Mouse (Mus musculus) ovary, adult 18-20 months (tissue): ENCODE measurements around the gene Tek.
"Not testable (repeated sequence)": the region's sequence is repeated elsewhere in the genome, so short reads cannot be mapped to it uniquely, and the experiment has no call there.

Experiments used
- DNase-seq: peaks from one replicate; pipeline ENCODE4 v3.0.0; 2022; ENCODE audit warnings: low spot score, mixed read lengths

Gene Tek

DNA sequence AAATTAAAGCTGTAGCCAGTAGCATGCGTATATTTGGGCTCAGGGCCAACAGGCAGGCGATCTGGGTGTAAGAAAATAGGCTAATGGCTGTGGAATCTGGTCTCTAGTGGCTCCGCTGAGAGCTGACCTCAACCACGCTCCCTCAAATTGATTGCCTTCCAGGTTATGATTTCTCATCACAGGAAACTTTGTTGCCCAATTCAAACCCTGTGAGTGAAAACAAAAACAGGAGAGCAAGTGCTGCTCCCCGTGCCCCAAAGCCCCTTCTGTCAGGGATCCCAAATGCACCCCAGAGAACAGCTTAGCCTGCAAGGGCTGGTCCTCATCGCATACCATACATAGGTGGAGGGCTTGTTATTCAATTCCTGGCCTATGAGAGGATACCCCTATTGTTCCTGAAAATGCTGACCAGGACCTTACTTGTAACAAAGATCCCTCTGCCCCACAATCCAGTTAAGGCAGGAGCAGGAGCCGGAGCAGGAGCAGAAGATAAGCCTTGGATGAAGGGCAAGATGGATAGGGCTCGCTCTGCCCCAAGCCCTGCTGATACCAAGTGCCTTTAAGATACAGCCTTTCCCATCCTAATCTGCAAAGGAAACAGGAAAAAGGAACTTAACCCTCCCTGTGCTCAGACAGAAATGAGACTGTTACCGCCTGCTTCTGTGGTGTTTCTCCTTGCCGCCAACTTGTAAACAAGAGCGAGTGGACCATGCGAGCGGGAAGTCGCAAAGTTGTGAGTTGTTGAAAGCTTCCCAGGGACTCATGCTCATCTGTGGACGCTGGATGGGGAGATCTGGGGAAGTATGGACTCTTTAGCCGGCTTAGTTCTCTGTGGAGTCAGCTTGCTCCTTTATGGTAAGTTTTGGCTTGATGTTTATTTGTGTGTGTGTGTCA, at the start of gene Tek:
Tek (plus strand) TSS at position 452 of the 894 bp plus-strand sequence.
- DNase-seq: no peak

DNA sequence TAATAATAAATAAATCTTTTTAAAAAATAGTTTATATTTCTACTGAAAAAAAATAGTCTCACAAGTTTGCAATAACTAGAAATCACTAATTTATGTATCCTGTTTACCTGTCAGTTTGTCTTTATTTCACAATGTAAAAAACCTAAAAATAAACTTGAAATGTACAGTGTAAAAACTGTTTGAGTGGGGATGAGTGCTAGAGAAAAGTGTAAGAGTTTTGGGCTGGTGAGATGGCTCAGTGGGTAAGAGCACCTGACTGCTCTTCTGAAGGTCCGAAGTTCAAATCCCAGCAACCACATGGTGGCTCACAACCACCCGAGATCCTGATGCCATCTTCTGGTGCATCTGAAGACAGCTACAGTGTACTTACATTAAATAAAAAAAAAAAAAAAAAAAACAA, 49.3 kb upstream of the Tek start:
- DNase-seq: not testable (repeated sequence)

DNA sequence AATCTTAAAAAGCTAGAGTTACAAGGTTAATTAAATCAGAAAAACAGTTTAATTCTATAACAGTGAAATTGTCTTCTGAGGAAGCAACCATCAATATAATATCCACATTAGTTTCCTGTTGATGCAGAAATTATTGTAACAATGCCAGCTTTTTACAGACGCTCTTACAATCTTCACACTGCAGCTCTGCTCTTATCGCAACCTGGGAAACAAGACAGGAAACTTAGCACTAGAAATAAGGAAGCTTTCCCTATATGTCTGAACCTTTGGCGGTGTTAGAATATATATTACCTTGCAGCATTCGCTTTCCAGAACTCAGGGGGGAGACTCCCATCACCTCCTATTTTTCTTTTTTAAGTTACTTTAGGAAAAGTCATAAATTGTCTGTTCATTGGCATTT, 48.0 kb upstream of the Tek start:
- no peak for DNase-seq

DNA sequence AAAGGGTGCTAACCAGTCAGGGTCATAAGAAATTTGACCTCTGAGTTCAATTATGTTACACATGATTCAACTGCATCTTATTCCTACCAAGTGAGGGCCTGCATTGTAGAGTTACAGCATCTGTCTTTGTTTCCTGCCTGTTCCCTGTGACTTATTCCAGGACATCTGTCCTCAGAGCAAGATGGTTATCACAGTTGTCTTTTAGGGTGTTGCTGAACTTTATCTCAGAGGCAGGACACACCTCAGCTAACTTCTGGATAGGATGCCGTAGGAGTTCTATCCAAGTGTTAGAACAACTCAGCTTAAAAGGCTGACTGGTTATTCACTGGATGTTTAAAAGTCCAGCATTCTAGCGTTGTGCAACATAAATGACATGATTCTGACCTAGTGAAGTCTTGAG, 46.9 kb upstream of the Tek start:
- DNase-seq: no peak

DNA sequence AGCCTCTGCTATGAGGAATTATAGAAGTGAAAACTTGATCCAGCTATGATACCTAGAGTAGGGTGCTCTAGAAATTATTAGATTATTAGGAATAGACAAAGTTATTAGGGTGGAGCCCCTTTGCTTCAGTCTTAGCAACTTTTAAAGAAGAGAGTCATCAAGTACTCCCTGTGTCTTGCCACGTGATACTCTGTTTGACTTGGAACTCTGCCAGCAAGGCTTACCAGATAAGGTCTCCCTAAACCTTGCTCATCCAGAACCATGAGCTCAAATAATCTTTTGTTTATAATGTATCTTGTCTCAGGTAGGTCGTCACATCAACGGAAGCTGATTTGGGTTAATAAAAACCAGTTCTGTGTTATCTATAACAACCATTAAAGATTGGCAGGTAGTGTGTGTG, 42.7 kb upstream of the Tek start:
- no peak for DNase-seq

DNA sequence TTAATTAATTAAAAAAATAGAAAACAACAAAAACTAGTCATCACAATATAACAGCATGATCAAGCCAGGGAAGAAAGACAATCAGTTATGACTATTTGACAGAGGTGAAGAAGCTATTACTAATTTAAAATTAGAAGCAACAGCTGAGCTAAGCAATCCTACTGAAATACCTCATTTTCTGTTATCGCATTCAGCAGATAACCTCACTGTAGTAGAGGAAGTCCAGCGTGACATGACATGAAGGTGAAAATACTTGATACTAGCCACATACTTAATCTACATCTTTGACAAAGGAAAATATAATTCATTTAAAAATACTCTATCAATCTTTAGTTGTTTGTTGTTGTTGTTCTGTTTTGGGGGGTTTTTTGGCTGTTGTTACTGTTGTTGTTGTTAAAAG, 28.1 kb upstream of the Tek start:
- DNase-seq: no peak

DNA sequence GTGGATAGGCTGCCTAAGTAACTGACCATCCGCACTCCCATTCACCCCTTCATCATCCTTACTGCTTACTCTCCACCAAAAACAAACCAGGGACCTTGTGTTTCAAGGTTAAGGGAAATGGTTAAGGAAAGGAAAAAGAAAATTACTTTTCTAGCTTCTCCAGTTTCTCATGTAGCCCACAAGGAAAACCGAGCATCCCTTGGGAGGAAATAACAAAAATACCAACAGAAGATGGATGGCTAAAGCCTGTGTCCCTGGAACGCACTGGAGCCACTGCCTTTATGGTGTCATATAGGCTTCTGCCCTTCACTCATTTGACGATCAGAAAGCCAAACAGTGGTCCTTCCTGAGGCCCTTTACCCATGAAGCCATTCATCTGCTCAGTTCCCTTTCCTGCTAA, 27.7 kb upstream of the Tek start:
- DNase-seq: no peak

DNA sequence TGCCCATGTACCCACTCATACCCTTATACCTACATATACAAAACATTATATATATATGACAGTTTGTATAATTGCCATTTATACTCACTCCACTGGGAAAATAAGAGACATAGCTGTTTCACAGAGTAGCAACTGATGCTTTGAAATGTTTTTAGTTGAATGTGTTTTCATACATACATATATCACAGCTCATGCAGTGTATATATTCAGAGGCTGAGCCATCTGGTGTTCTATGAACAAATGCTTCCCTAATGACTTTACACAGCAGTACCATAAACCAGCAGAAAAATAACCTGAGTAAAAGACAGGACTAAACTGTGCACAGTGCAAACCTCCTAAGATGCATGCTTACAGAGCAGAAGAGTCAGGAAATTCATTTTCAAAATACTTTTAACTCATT, 25.3 kb upstream of the Tek start:
- no peak for DNase-seq

DNA sequence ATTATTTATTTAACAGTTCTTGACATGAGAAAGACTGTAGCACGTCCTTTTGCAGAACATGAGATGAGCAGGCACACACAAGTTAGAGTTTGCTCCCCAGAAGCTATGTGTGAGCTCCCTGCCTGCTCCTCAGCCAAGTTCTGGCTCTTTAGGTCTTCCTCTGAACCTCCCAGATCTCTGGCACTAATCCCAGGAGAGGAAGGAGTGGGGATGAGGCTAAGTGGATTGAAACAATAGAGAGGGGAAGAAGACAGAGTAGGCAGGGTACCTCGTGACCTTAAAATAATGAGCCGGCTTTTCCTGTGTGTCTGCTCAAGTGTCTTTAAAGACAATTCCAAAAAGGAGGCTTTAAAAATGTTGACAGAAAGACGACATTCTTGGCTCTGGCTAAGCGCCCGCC, 23.9 kb upstream of the Tek start:
- no peak for DNase-seq

DNA sequence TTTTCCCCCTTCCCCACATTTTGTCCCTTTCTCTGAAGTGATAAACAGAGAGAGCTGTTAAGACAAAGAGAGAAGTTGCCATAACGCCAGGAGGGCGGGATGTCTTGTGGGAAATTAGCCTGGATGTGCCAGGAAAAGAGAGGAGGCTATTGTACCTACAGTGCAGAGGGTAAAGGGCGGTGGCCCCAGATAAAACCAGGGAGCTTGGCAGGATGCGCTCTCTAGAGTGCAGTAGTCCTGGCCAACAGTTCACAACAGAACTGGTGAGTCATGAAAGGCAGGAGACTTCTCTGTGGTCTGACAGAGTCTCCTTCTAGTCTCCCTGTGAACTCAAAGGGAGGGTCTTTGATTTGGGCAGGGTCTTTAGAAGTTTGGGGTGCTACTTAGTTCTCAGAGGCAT, 13.3 kb upstream of the Tek start:
- DNase-seq: no peak

DNA sequence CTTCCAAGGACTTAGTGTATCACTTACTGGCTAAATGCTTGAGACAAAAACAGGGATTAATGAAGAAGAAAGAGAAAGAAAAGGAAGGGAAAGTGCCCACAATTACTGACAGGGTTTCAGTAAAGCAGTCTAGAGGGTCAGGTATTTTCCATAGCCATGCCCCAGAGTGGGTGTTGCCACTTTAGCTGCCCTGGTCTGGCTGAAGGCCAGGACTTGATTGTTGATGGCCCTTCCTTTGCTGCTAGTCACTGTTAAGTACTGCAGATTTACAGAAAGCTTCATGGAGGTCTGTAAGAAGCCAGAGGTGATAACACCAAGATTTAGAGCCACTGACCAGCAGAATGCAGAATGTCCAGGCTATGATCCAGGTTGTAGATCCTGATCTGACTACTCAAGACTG, 6.4 kb upstream of the Tek start:
- DNase-seq: no peak

DNA sequence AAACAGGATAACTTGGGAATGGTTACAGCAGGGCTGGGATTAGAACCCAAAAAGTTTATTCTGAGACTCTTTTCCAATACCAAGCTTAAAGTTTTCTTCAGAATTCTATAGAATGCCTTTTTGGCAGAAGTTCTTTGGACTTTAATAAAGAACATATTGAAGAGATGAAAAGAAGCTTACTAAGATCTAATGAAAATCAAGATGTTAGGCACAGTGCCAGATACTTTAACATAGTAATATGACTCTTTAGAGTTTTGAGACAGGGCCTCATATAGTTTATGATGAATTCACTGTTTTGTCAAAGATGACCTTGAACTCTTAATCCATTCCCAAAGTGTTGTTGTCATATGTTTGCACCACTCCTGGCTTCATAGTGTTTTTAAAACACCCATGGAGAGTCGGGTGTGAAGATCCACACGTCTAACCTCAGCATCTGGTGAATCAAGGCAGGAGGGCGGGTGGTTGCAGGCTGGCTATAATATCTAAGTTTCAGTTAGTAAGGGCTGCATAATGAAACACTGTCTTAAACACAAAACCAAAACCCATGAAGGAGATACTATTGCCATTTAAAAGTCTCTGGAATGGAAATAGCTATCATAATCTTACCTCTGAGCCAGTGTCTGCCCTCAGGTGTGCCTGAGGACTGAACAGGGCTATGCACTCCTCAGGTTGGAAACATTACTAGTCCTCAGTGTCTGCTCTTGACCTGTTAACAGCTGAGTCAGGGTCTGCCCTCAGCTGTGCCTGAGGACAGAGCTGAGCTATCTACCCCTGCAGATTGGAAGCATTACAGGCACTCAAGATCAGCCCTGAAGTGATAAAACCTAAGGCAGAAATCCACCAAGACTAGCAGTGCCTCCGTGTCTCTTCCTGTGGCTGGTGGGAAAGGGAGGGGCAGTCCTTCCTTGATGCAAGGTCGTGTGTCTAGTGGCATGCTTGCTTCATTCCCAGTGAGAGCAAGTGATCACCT, 1.5 kb upstream of the Tek start:
- no peak for DNase-seq

DNA sequence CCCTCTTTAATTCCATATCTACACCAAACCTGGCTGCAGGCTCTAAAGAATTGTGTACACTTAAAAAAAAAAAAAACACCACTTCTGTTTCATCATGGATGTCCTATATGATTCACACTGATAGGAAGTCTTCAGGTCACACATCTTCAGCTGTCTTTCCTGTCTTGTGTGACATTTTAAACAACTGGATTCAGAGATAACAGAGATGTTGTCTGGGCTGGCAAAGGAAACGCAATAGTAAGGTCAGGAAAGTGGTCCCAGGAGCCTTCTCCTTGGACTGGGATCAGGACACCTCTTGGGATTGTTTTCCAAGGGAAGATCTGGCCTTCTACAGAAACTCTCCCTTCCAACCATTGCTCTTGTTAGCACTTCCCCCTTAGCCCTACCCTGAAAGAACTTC, 2.7 kb downstream of the Tek start:
- DNase-seq: no peak

DNA sequence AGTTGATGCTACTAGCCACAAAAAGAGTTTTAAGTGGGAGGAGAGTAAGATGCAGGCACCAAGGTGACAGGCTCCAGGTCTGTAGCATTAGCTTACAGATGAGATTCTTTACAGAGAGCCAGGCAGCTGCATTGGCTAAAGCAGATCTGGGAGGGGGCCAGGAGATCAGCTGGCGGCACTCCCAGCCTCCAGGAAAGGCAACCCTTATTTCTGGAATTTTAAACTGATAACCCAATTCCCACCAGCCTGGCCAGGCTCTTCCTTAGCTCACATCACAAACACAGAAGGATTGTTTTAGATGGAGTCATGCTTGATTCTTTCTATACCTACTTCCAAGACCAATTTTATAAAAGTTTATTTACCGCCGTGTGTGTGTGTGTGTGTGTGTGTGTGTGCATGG, 6.7 kb downstream of the Tek start:
- no peak for DNase-seq

DNA sequence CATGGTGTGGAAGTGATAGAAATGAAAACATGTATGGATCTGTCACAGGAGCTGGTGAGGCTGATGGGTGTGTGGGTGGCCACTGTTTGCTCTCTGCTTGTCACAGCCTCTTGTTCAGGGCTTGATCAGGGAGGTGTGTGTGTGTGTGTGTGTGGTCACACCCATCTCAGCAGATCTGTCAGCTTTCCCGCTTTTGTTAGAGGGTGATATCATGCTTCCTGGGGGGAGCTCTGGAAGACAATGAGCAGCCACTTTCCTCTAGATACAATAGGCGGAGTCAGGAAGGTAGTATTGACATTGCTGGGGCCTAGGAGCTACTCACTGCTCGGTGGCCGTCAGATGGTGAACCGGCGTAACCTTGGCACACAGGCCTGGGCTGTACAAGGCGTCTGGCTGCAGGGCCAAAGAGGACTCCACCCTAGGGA, 7.3 kb downstream of the Tek start:
- no peak for DNase-seq

DNA sequence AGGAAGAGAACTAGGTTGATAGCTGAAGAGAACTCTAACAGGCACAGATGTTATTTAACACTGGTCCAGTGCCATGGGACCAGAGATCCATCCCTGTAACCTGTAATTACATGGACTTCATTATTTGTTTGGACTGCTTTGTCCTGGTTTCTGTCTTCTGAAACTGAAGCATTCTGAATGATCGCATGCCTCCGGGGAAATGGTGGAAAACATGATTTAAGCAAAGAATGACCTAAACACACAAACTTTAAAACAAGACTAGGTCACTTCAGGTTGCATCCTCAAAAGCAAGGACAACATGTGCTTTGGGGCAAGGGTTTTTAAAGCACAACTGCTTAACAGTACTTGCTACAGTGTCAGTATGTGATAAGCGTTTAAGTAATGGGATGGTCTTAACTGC, 8.2 kb downstream of the Tek start:
- no peak for DNase-seq

DNA sequence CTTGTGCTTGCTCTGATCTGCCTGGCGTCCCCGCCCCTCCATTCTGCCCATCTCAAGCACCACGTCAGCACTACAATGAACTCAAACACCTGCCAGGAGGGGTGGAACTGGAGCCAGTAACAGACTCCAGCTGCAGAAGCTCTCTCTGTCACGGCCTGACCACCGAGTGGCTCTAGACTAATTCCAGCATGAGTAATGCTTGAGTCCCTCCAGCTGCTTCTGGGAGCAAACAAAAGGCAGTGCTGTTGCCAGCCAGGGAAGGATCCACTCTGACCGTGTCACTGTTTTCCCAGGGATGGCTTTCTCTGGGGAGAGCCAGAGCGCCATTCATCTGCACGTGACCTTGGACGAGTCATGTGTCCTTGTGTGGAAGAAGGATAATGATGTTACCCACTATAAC, 13.4 kb downstream of the Tek start:
- DNase-seq: peak; percentile 19

DNA sequence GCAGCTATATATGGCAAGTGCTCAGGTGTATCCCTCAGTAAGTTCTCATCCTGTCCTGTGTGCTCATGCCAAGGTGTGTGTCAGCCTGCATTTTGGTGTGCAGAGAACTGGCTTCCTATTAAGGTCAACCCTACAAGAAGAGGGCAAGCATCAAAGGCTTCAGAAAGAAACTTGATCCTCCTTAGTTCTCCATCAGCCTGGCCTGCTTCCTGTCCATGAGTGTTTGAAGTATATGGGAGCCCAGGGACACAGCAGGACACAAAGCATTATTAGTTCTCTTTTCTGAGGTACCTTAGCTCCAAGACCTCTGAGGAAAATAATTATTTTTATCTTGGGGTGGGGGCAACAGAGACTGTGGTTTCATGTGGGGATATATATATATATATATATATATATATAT, 26.1 kb downstream of the Tek start:
- no peak for DNase-seq

DNA sequence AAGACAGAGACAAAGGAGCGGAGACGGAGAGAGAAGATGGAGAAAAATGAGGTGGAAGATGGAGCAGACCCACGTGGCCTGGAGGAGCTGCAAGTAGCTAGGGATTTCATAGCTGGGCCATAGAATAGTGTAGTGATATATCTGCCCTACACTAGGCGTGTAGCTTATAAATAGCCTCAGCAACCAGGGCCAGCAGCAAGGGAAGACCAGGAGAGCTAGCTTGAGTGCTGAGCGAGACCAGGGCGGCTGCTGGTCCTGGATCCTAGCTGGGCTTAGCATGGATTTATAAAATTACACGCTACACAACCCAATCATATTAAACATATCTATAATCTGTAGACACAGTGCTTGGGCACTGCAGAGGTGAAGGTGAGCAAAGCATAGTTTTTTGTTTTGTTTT, 27.1 kb downstream of the Tek start:
- DNase-seq: no peak

DNA sequence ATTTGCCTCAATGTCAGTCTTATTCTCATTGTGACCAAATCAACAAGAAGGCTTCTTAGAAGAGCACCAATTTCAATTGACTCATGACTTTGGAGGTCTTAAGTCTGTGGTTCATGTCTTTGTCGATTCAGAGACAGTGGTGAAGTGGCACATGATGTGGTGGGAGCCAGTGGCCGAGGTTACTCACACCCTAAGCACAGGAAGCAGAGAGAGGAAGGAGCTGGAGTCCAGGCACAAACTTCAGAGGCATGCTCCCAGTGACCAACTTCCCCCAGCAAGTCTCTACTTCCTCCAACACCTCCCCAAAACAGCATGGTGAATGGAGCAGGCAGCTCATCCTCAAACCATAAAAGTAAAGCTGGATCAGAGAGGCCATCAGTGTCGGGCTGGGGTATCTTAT, 29.5 kb downstream of the Tek start:
- DNase-seq: no peak

DNA sequence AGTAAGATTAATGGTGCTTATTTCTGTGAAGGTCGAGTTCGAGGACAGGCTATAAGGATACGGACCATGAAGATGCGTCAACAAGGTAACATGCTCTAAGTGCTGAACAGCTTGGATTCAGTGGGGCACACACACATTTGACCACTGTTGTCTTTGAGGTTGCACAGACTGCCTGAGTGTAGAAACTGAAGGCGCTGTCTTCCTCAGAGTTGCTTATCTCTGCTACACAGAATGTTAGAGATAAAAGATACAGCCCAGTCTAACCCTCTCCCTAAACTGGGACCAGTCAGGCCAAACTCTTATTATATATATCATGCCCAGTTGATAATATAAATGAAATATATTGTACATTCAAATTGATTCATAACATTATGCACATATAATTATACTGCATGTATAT, 42.0 kb downstream of the Tek start:
- no peak for DNase-seq

DNA sequence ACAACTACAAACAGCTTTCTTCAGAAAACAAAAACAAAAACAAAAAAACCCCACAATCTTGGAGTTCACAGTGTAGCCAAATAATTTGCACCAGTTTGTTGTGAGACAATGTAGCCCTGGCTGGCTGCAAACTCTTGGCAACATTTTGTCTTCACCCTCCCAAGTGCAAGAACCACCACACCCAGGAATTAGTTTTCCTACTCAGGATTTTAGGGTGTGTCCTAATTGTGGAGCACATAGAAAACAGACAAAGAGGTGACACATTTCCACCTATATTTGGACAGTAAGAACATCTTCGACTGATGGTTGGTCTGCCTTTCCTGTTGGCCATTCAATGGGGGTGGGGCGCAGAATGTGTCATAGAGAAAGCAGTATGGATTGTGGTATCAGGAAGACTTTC, 46.8 kb downstream of the Tek start:
- no peak for DNase-seq

DNA sequence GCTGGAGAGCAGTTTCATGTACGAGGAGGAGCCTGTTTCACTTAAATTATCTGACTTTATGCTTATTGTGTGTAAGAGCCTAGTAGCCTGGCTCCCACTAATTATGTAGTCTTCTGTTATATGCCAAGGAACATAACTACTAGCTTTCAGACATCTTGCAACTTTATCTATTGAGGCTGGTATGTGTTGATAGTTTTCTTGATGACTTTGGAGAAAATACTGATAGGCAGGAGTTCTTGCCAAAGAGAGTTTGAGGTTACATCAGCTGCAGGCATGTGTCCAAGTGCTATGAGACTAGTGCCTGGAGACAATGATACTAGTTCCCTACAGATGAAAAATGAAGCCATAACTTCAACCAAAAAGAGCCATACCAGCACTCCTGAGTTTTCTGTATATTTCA, 64.1 kb downstream of the Tek start:
- DNase-seq: no peak
